Mouse (Mus musculus) small intestine, adult 2 months (tissue): ENCODE results near the gene Ttc34.

Experiments
- CTCF ChIP-seq: fragments of 200-500 bp; IDR thresholded peaks from 2 replicates; pipeline ENCODE4 v1.5.1; 2012; ENCODE audit warnings: low read depth, mild to moderate bottlenecking, control low read depth, inconsistent platforms, low read length, moderate library complexity, mixed read lengths; ENCODE audit not compliant: insufficient replicate concordance, insufficient read length; ENCODE audit errors: extremely low read depth
- POLR2A ChIP-seq: fragments of 200-500 bp; IDR thresholded peaks from 2 replicates; pipeline ENCODE4 v1.6.1; 2012; ENCODE audit warnings: low read depth, mild to moderate bottlenecking, control low read depth, inconsistent platforms, low read length, moderate library complexity

GRCm38 (mm10) chr4:154853881-154854280, 16.6 kb downstream of the Ttc34 start:
- no peak for TF ChIP-seq CTCF
- no peak for TF ChIP-seq POLR2A
